Mouse (Mus musculus): Measurements from ENCODE around the gene Fhad1.

GRCm38 (mm10) chr4:141902479-141902858 is 112.4 kb downstream of the Fhad1 start:
- TF ChIP-seq GATA1 (IDR thresholded peaks at IDR 0.05; ENCODE audit: borderline replicate concordance, low read length) (no peak), FLI1 (IDR thresholded peaks at IDR 0.05; ENCODE audit: low read length) (no peak)
